In the genomic region with DNA sequence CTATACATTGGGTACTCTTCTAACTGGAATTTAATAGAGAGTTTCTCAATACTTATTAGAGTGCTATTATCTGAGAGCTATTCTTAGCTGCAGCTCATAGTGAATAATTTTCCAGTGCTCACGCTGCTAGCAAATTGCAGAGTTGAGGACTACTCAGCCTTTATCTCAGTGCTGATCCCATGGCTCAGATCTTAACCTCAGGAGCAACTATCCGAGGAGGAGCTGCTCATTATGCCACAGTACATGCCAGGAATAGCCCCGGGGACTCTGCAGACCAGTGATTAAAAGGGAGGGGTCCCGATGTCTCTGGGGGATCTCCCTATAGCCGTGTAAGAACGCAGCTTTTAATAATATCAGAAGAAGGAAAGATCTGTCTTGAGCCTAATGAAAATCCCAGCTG, we compare ENCODE assay signal across 10 mouse cellular contexts. TPM values are rescaled to one million over a fixed set of nuclear protein-coding genes. Genes with fewer than 3 reads are reported as not detected.
DNase-seq lines count a peak whose midpoint lies in the region; ATAC-seq and TF ChIP-seq lines count a peak whose summit lies in the region.
"Had no signal": no experiment of that assay in that cellular context is flagged by ENCODE, and none has a peak within 500 bp of the region (broad histone marks: within the 10 kb centered on the region; RNA-seq: fewer than 3 reads in every experiment).

No protein-coding gene starts in this region.

- 29% methylated on average over 6 of the region's 6 CpGs for WGBS in forebrain, embryonic 11.5 days
- WGBS in forebrain, embryonic 10.5 days = 45% methylated on average over 6 of the region's 6 CpGs
- 50% methylated on average over 6 of the region's 6 CpGs for WGBS in midbrain, embryonic 11.5 days
- 54% methylated on average over 6 of the region's 6 CpGs for WGBS in midbrain, embryonic 10.5 days
- WGBS in hindbrain, postnatal 0 days = 21% methylated on average over 6 of the region's 6 CpGs

- no peak for TF ChIP-seq CTCF in hindbrain, postnatal 0 days (IDR thresholded peaks at IDR 0.05; ENCODE audit: low read depth)

- H3K9me3 ChIP-seq in forebrain, embryonic 11.5 days (ENCODE audit: control insufficient read depth, low read length) = no peaks in the 10 kb centered on the region
- no peaks in the 10 kb centered on the region for H3K9me3 ChIP-seq in forebrain, embryonic 10.5 days
- no peaks in the 10 kb centered on the region for H3K9me3 ChIP-seq in midbrain, embryonic 11.5 days (ENCODE audit: control insufficient read depth, low read length)
- no peaks in the 10 kb centered on the region for H3K9me3 ChIP-seq in midbrain, embryonic 10.5 days (replicated peaks)
- H3K9me3 ChIP-seq in hindbrain, postnatal 0 days (ENCODE audit: low read length) = no peaks in the 10 kb centered on the region
- H3K9me3 ChIP-seq: embryonic facial prominence, embryonic 12.5 days had no signal

- H3K27ac ChIP-seq in forebrain, embryonic 11.5 days (ENCODE audit: low read depth, low read length) = no peak overlapping the region
- no peak overlapping the region for H3K27ac ChIP-seq in forebrain, embryonic 10.5 days
- H3K27ac ChIP-seq in midbrain, embryonic 11.5 days (ENCODE audit: low read depth, low read length) = no peak overlapping the region
- no peak overlapping the region for H3K27ac ChIP-seq in midbrain, embryonic 10.5 days (replicated peaks)
- H3K27ac ChIP-seq in hindbrain, postnatal 0 days = no peak overlapping the region
- H3K27ac ChIP-seq: embryonic facial prominence, embryonic 12.5 days had no signal

- no peaks in the 10 kb centered on the region for H3K4me1 ChIP-seq in forebrain, embryonic 11.5 days (replicated peaks; ENCODE audit: control insufficient read depth, insufficient read depth, low read length)
- H3K4me1 ChIP-seq in forebrain, embryonic 10.5 days = no peaks in the 10 kb centered on the region
- H3K4me1 ChIP-seq in midbrain, embryonic 11.5 days (ENCODE audit: control insufficient read depth, insufficient read depth, low read length) = no peaks in the 10 kb centered on the region
- no peaks in the 10 kb centered on the region for H3K4me1 ChIP-seq in midbrain, embryonic 10.5 days
- H3K4me1 ChIP-seq in hindbrain, postnatal 0 days (ENCODE audit: insufficient read depth, low read length) = peaks cover 3% of the 10 kb centered on the region; the same call in 1 of the 2 replicates
- H3K4me1 ChIP-seq: embryonic facial prominence, embryonic 12.5 days had no signal

- no peak overlapping the region for H3K4me2 ChIP-seq in forebrain, embryonic 11.5 days (ENCODE audit: low read depth, low read length, severe bottlenecking)
- H3K4me2 ChIP-seq in midbrain, embryonic 11.5 days = no peak overlapping the region
- H3K4me2 ChIP-seq in hindbrain, postnatal 0 days (ENCODE audit: low read depth, low read length) = no peak overlapping the region
- H3K4me2 ChIP-seq: embryonic facial prominence, embryonic 12.5 days had no signal

- no peak overlapping the region for H3K4me3 ChIP-seq in forebrain, embryonic 11.5 days (ENCODE audit: low read depth, low read length)
- no peak overlapping the region for H3K4me3 ChIP-seq in forebrain, embryonic 10.5 days
- H3K4me3 ChIP-seq in midbrain, embryonic 11.5 days (ENCODE audit: low read depth, low read length) = no peak overlapping the region
- H3K4me3 ChIP-seq in midbrain, embryonic 10.5 days = no peak overlapping the region
- no peak overlapping the region for H3K4me3 ChIP-seq in hindbrain, postnatal 0 days (ENCODE audit: low read length)
- H3K4me3 ChIP-seq: embryonic facial prominence, embryonic 12.5 days had no signal

- intact Hi-C loops in left cerebral cortex, postnatal 14 days (cut with DNase I) = no loop called here

- DNase-seq in forebrain, embryonic 11.5 days (ENCODE audit: low spot score) = no peak
- no peak for DNase-seq in forebrain, embryonic 10.5 days (ENCODE audit: extremely low spot score, low spot score)
- DNase-seq in midbrain, embryonic 11.5 days (ENCODE audit: low spot score, missing footprints) = no peak
- DNase-seq in midbrain, embryonic 10.5 days (ENCODE audit: low spot score) = no peak
- DNase-seq in hindbrain, postnatal 0 days (ENCODE audit: low spot score) = peak; percentile 14
- no peak for DNase-seq in spleen, adult 12 weeks (ENCODE audit: low spot score)
- DNase-seq in left cerebral cortex, postnatal 14 days (ENCODE audit: low spot score in 2 of 2) = no peak
- DNase-seq in spleen, postnatal 36 days (ENCODE audit: low spot score in 2 of 2) = no peak
- DNase-seq: cerebellum, adult 9-11 months had no signal

- H3K36me3 ChIP-seq in forebrain, embryonic 11.5 days (ENCODE audit: control insufficient read depth, insufficient read depth, low read length) = no peaks in the 10 kb centered on the region
- H3K36me3 ChIP-seq in forebrain, embryonic 10.5 days (replicated peaks) = no peaks in the 10 kb centered on the region
- no peaks in the 10 kb centered on the region for H3K36me3 ChIP-seq in midbrain, embryonic 11.5 days (ENCODE audit: control insufficient read depth, insufficient read depth, low read length)
- H3K36me3 ChIP-seq in midbrain, embryonic 10.5 days = no peaks in the 10 kb centered on the region
- H3K36me3 ChIP-seq in hindbrain, postnatal 0 days (ENCODE audit: insufficient read depth, low read length) = no peaks in the 10 kb centered on the region
- H3K36me3 ChIP-seq: embryonic facial prominence, embryonic 12.5 days had no signal

- no peaks in the 10 kb centered on the region for H3K27me3 ChIP-seq in forebrain, embryonic 11.5 days (ENCODE audit: control insufficient read depth, insufficient read depth, low read length)
- H3K27me3 ChIP-seq in forebrain, embryonic 10.5 days (ENCODE audit: poor library complexity, severe bottlenecking) = no peaks in the 10 kb centered on the region
- no peaks in the 10 kb centered on the region for H3K27me3 ChIP-seq in midbrain, embryonic 11.5 days (ENCODE audit: control insufficient read depth, insufficient read depth, low read length)
- no peaks in the 10 kb centered on the region for H3K27me3 ChIP-seq in midbrain, embryonic 10.5 days (ENCODE audit: low read depth, poor library complexity, severe bottlenecking)
- H3K27me3 ChIP-seq in hindbrain, postnatal 0 days (ENCODE audit: insufficient read depth, low read length) = no peaks in the 10 kb centered on the region
- H3K27me3 ChIP-seq: embryonic facial prominence, embryonic 12.5 days had no signal

- peak; percentile 78 for ATAC-seq in forebrain, embryonic 11.5 days (replicated peaks; ENCODE audit: low FRiP score)
- peak; percentile 86 for ATAC-seq in midbrain, embryonic 11.5 days (ENCODE audit: low FRiP score)
- peak; percentile 56 for ATAC-seq in hindbrain, postnatal 0 days

- no peak overlapping the region for H3K9ac ChIP-seq in forebrain, embryonic 11.5 days (ENCODE audit: low read length)
- H3K9ac ChIP-seq in midbrain, embryonic 11.5 days (ENCODE audit: low read length) = no peak overlapping the region
- H3K9ac ChIP-seq in hindbrain, postnatal 0 days (replicated peaks; ENCODE audit: low read length) = no peak overlapping the region
- H3K9ac ChIP-seq: embryonic facial prominence, embryonic 12.5 days had no signal

RNA-seq across cellular contexts. Expression of gene Naf1, which starts 50.7 kb away (rescaled TPM):
- 5.6 and 5.9 TPM in 2 replicates for polyA plus RNA-seq in forebrain, embryonic 11.5 days (2014; fragmentation: Nextera tagmentation; extraction: Ambion mirVana)
- polyA plus RNA-seq in forebrain, embryonic 10.5 days (2016; fragmentation: Nextera tagmentation; extraction: Ambion mirVana) = 4.2 TPM in 2 replicates
- 5.0 and 5.2 TPM in 2 replicates for polyA plus RNA-seq in midbrain, embryonic 11.5 days (2014; fragmentation: Nextera tagmentation; extraction: Ambion mirVana)
- 2.8 and 3.1 TPM in 2 replicates for polyA plus RNA-seq in midbrain, embryonic 10.5 days (2016; fragmentation: Nextera tagmentation; extraction: Ambion mirVana)
- 7.2 and 9.1 TPM in 2 replicates for total RNA-seq in hindbrain, postnatal 0 days (2014; rRNA removed)
- 2.9 TPM in 2 replicates for polyA plus RNA-seq in hindbrain, postnatal 0 days (2015; fragmentation: Nextera tagmentation; extraction: Ambion mirVana)
- 10 to 100 TPM; 12.1 to 13.4 TPM for total RNA-seq in left cerebral cortex, postnatal 14 days (2021)
